Mouse (Mus musculus): ENCODE results near the gene Tceal8. TPM values are rescaled to one million over a fixed set of nuclear protein-coding genes. Genes with fewer than 3 reads are reported as not detected.

The Tceal8 gene
- total RNA-seq, 2 experiments from 2014 or later, result 26.5 to 31.0 TPM

DNA sequence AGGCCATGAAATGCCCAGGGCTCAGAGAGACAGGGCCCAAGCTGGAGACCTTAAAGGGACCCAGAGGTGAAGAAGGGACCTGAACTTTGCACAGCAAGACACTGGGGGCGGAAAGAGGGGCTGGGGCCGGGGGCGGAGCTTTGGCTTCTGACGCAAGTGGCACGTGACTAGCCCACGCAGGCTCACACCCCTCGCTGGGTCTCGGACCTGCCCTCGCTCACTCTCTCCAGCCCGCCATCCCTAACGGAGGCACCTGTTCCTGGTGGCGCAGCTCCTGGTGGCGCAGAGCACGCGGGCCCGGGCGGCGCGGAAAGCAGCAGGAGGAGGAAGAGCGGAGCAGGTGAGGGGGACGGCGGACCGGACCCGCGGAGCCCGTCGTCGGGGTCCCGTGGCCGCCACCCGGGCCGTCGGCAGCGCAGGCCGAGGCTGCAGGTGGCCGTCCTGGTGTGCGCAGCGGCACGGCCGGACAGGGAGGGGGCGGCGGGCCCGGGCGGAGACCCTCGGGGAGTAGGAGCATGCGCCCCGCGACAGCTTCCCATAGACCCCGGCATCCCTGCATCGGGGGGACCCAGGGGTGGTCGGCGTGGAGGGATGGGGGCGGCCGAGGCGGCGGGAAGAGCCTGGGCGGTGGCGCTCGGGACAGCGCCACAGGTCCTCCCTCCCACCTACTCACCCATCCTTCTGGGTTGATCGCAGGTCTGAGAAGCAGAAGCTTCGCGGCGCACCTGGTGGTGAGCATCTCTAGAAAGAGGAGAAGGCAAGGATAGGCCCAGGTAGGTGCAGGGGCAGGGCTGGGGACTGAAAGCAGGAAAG lies 33.1 kb downstream of the Tceal8 start, which contains the start of gene Bex4:
Gene Bex4 (plus strand): TSS at position 170 of the 813 bp plus-strand sequence.
- ATAC-seq (replicated peaks; ENCODE audit: low FRiP score, poor library complexity, severe bottlenecking), result peak; percentile 66

- ATAC-seq (replicated peaks; ENCODE audit: low FRiP score, poor library complexity, severe bottlenecking), result peak; percentile 91
Observed at GRCm38 (mm10) chrX:136135559-136135958, 36.6 kb downstream of the Tceal8 start.

- ATAC-seq (replicated peaks; ENCODE audit: low FRiP score, poor library complexity, severe bottlenecking), result peak; percentile 88
Observed at GRCm38 (mm10) chrX:136127744-136128064, 44.4 kb downstream of the Tceal8 start.

- peak; percentile 88 for ATAC-seq (replicated peaks; ENCODE audit: low FRiP score, poor library complexity, severe bottlenecking)
Observed at GRCm38 (mm10) chrX:136127038-136127743, 45.0 kb downstream of the Tceal8 start.

Other genes starting within 250 kb of the Tceal8 start
- not detected in 2 replicates for gene Arxes2, start 178.5 kb downstream of the Tceal8 start, total RNA-seq (2015; ENCODE audit: low replicate concordance)
- gene Arxes2, start 178.5 kb downstream of the Tceal8 start, total RNA-seq (2017; ENCODE audit: low replicate concordance), result not detected in 2 replicates
- not detected in 2 replicates for gene Arxes1, start 139.0 kb downstream of the Tceal8 start, total RNA-seq (2015; ENCODE audit: low replicate concordance)
- gene Arxes1, start 139.0 kb downstream of the Tceal8 start, total RNA-seq (2017; ENCODE audit: low replicate concordance), result not detected in 2 replicates
- gene Bex2, start 104.1 kb downstream of the Tceal8 start, total RNA-seq (2015; ENCODE audit: low replicate concordance), result not detected in 2 replicates
- gene Bex2, start 104.1 kb downstream of the Tceal8 start, total RNA-seq (2017; ENCODE audit: low replicate concordance), result not detected in 2 replicates
- gene Nxf3, start 87.1 kb downstream of the Tceal8 start, total RNA-seq (2015; ENCODE audit: low replicate concordance), result 1.9 and 2.5 TPM in 2 replicates
- gene Nxf3, start 87.1 kb downstream of the Tceal8 start, total RNA-seq (2017; ENCODE audit: low replicate concordance), result 0.17 and 0.28 TPM in 2 replicates
- gene Bex4, start 33.3 kb downstream of the Tceal8 start, total RNA-seq (2015; ENCODE audit: low replicate concordance), result 10.7 and 16.7 TPM in 2 replicates
- gene Bex4, start 33.3 kb downstream of the Tceal8 start, total RNA-seq (2017; ENCODE audit: low replicate concordance), result 11.8 and 12.5 TPM in 2 replicates
- gene Tceal5, start 31.5 kb upstream of the Tceal8 start, total RNA-seq (2015; ENCODE audit: low replicate concordance), result not detected in 2 replicates
- gene Tceal5, start 31.5 kb upstream of the Tceal8 start, total RNA-seq (2017; ENCODE audit: low replicate concordance), result not detected in 2 replicates
- not detected in 2 replicates for gene Tceal7, start 42.4 kb upstream of the Tceal8 start, total RNA-seq (2015; ENCODE audit: low replicate concordance)
- not detected in 2 replicates for gene Tceal7, start 42.4 kb upstream of the Tceal8 start, total RNA-seq (2017; ENCODE audit: low replicate concordance)
- not detected in 2 replicates for gene Bex1, start 43.2 kb upstream of the Tceal8 start, total RNA-seq (2015; ENCODE audit: low replicate concordance)
- not detected in 2 replicates for gene Bex1, start 43.2 kb upstream of the Tceal8 start, total RNA-seq (2017; ENCODE audit: low replicate concordance)
- 15.6 and 21.3 TPM in 2 replicates for gene Tceal9, start 72.7 kb upstream of the Tceal8 start, total RNA-seq (2015; ENCODE audit: low replicate concordance)
- gene Tceal9, start 72.7 kb upstream of the Tceal8 start, total RNA-seq (2017; ENCODE audit: low replicate concordance), result 32.2 and 49.5 TPM in 2 replicates
- gene Bex3, start 97.9 kb upstream of the Tceal8 start, total RNA-seq (2015; ENCODE audit: low replicate concordance), result 25.1 and 47.8 TPM in 2 replicates
- 16.9 and 24.5 TPM in 2 replicates for gene Bex3, start 97.9 kb upstream of the Tceal8 start, total RNA-seq (2017; ENCODE audit: low replicate concordance)